Mouse (Mus musculus): ENCODE data around the gene Smarcd3.

GRCm38 (mm10) chr5:24601071-24601835 is 23.0 kb downstream of the Smarcd3 start:
- TF ChIP-seq POLR2A (IDR thresholded peaks at IDR 0.05; ENCODE audit: low read depth, low read length) (no peak), CTCF (conservative IDR thresholded peaks at IDR 0.05; ENCODE audit: insufficient read depth, insufficient read length, low read depth, low read length) (no peak)
